Mouse (Mus musculus) lung, postnatal 0 days (tissue): ENCODE measurements around the gene Renbp. TPM values are rescaled to one million over a fixed set of nuclear protein-coding genes. Genes with fewer than 3 reads are reported as not detected.

Experiments
- ATAC-seq: fragments of 200-750 bp; cut with Nextera tagmentation; 2 replicates; pipeline ENCODE4 v1.8.0; 2017; ENCODE audit warnings: moderate library complexity
- DNase-seq: peaks from one replicate; pipeline ENCODE4 v3.0.0-alpha.2; 2016; ENCODE audit warnings: low spot score
- H3K27ac ChIP-seq: fragments of 300-500 bp; sonication (generic); 2 replicates; pipeline ENCODE4 v1.5.1; 2014; ENCODE audit warnings: antibody characterized with exemption, mild to moderate bottlenecking, low read length, mixed read lengths
- H3K27me3 ChIP-seq: fragments of 300-500 bp; sonication (generic); replicated peaks from 2 replicates; pipeline ENCODE4 v1.6.1; 2014; ENCODE audit warnings: low read length, mixed read lengths; ENCODE audit not compliant: insufficient read depth
- H3K36me3 ChIP-seq: fragments of 300-500 bp; sonication (generic); 2 replicates; pipeline ENCODE4 v1.6.1; 2014; ENCODE audit warnings: low read length, mixed read lengths; ENCODE audit not compliant: insufficient read depth
- H3K4me1 ChIP-seq: fragments of 300-500 bp; sonication (generic); 2 replicates; pipeline ENCODE4 v1.6.1; 2014; ENCODE audit warnings: antibody characterized with exemption, low read depth, low read length, mixed read lengths; ENCODE audit not compliant: insufficient read depth
- H3K4me2 ChIP-seq: fragments of 300-500 bp; sonication (generic); replicated peaks from 2 replicates; pipeline ENCODE4 v1.6.1; 2014; ENCODE audit warnings: low read depth, mild to moderate bottlenecking, low read length, moderate library complexity, mixed read lengths
- H3K4me3 ChIP-seq: fragments of 300-500 bp; sonication (generic); 2 replicates; pipeline ENCODE4 v1.5.1; 2014; ENCODE audit warnings: low read depth, low read length
- H3K9ac ChIP-seq: fragments of 300-500 bp; sonication (generic); replicated peaks from 2 replicates; pipeline ENCODE4 v1.6.1; 2014; ENCODE audit warnings: low read depth, mild to moderate bottlenecking
- H3K9me3 ChIP-seq: fragments of 300-500 bp; sonication (generic); 2 replicates; pipeline ENCODE4 v1.6.1; 2016; ENCODE audit warnings: low read length, mixed read lengths
- CTCF ChIP-seq: IDR thresholded peaks from 2 replicates; pipeline ENCODE4 v1.5.1; 2016; ENCODE audit warnings: antibody characterized with exemption, mild to moderate bottlenecking
- EP300 ChIP-seq: IDR thresholded peaks from 2 replicates; pipeline ENCODE4 v1.6.1; 2016; ENCODE audit warnings: antibody characterized with exemption, mild to moderate bottlenecking, control low read depth
- WGBS: fragments of 180-500 bp; shearing (Covaris S2); extraction: QIAGEN DNeasy Blood & Tissue Kit; methylation state at CpG from one replicate; pipeline ENCODE4 v1.1.7; 2014; 5-methylcytosine and 5-hydroxymethylcytosine counted together
- polyA plus RNA-seq: library from polyadenylated mRNA; unstranded; fragments of >200 nt; fragmentation: Nextera tagmentation; extraction: Ambion mirVana; gene quantifications from 2 replicates; pipeline ENCODE4 v1.2.1, GENCODE M21; 2015

The Renbp gene
- polyA plus RNA-seq, 1 experiment from 2014 or later, result 83.5 TPM

DNA sequence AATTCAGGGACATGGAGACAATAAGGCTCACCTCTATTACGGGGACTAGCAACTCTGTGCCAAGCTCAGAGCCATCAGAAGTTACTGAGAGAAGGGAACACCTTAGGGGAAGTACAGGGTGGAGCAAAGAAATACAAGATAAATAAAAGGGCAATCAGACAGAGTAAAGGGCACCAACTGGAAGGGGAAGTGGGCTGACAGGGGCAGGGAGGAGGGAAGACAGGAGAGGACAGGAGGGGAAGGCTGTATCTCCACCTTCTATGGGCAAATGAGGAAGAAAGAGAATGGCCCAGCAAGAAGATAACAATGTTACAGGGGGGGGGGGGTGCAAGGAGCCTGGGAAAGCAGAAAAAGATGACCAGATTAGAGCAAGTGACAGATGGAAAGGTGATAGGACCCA is 53.6 kb downstream of the Renbp start:
- WGBS, result 69% methylated on average over 1 of the region's 1 CpGs
- Histone ChIP-seq H3K4me3 (no peak overlapping the region), H3K9ac (no peak overlapping the region), H3K4me1 (no peaks in the 10 kb centered on the region), H3K27ac (no peak overlapping the region), H3K9me3 (no peaks in the 10 kb centered on the region), H3K36me3 (no peaks in the 10 kb centered on the region), H3K27me3 (no peaks in the 10 kb centered on the region), H3K4me2 (no peak overlapping the region)
- ATAC-seq (no peak), DNase-seq (no peak)
- TF ChIP-seq EP300 (no peak), CTCF (no peak)

DNA sequence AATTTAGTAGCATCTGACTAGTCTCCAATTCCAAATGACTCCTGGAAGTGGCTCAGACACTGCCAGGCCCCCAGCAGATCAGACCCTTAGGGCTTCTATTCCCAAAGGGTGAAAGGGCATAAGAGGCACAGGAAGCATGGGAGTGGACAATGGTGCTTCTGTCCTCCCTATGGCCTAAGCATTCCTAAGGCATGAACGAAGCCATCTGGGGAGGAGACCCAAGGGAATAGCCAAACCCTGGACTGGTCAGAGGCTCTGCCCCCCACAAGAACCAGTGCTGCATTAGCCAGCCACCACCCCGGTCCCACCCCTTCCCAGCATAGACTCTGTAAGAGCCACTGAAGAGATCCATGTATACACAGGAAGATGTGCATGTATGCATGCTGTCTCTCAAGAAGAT is 54.8 kb downstream of the Renbp start:
- Histone ChIP-seq H3K4me3 (no peak overlapping the region), H3K9me3 (no peaks in the 10 kb centered on the region), H3K36me3 (no peaks in the 10 kb centered on the region), H3K4me1 (no peaks in the 10 kb centered on the region), H3K9ac (no peak overlapping the region), H3K27ac (no peak overlapping the region), H3K4me2 (no peak overlapping the region), H3K27me3 (no peaks in the 10 kb centered on the region)
- WGBS, result 53% methylated on average over 2 of the region's 2 CpGs
- no peak for TF ChIP-seq CTCF
- TF ChIP-seq EP300, result no peak
- DNase-seq, result no peak
- ATAC-seq, result no peak

Other genes starting within 250 kb of the Renbp start
- gene Bcap31, start 214.7 kb downstream of the Renbp start, polyA plus RNA-seq, result 321 and 324 TPM in 2 replicates
- 34.7 and 35.7 TPM in 2 replicates for gene Abcd1, start 214.3 kb downstream of the Renbp start, polyA plus RNA-seq
- 0.54 and 0.67 TPM in 2 replicates for gene Plxnb3, start 173.8 kb downstream of the Renbp start, polyA plus RNA-seq
- 2.2 and 2.3 TPM in 2 replicates for gene Srpk3, start 156.4 kb downstream of the Renbp start, polyA plus RNA-seq
- 146 and 154 TPM in 2 replicates for gene Idh3g, start 144.0 kb downstream of the Renbp start, polyA plus RNA-seq
- 237 and 286 TPM in 2 replicates for gene Ssr4, start 143.8 kb downstream of the Renbp start, polyA plus RNA-seq
- 0.20 and 0.32 TPM in 2 replicates for gene Pdzd4, start 105.9 kb downstream of the Renbp start, polyA plus RNA-seq
- gene Avpr2, start 38.7 kb downstream of the Renbp start, polyA plus RNA-seq, result 0.08 and 0.11 TPM in 2 replicates
- gene L1cam, start 34.7 kb downstream of the Renbp start, polyA plus RNA-seq, result 0.86 and 0.98 TPM in 2 replicates
- 1.9 and 2.3 TPM in 2 replicates for gene Arhgap4, start 9.0 kb downstream of the Renbp start, polyA plus RNA-seq
- gene Naa10, start 8.9 kb downstream of the Renbp start, polyA plus RNA-seq, result 54.6 and 55.3 TPM in 2 replicates
- gene Hcfc1, start 35.5 kb upstream of the Renbp start, polyA plus RNA-seq, result 19.0 and 22.8 TPM in 2 replicates
- gene Irak1, start 93.1 kb upstream of the Renbp start, polyA plus RNA-seq, result 39.4 and 39.5 TPM in 2 replicates
- gene Opn1mw, start 196.6 kb upstream of the Renbp start, polyA plus RNA-seq, result not detected in 2 replicates
- 9.8 and 10.0 TPM in 2 replicates for gene Mecp2, start 204.5 kb upstream of the Renbp start, polyA plus RNA-seq
- not detected in 2 replicates for gene Tex28, start 237.0 kb upstream of the Renbp start, polyA plus RNA-seq
- not detected in 2 replicates for gene Tktl1, start 246.4 kb upstream of the Renbp start, polyA plus RNA-seq